Mouse (Mus musculus) MEL (cell line): Measurements from ENCODE around the gene Sox6. TPM values are rescaled to one million over a fixed set of nuclear protein-coding genes. Genes with fewer than 3 reads are reported as not detected.
A peak's percentile ranks its signal among the peaks of the same experiment; 100 is the strongest.

Source experiments
- DNase-seq: peaks from one replicate; pipeline ENCODE4 v3.0.0; 2011; ENCODE audit warnings: low read depth, low spot score
- H3K27ac ChIP-seq: 2 replicates; pipeline ENCODE4 v1.5.1; 2012; ENCODE audit warnings: low read depth, mild to moderate bottlenecking, control low read depth, low read length, moderate library complexity; ENCODE audit not compliant: control insufficient read depth
- H3K27me3 ChIP-seq, 2 experiments: fragments of 150-350 bp in 1 of 2; sonication (generic) in 1 of 2; 2 replicates each; pipeline ENCODE4 v1.6.1; 2012; ENCODE audit warnings: low read length in 2 of 2, mild to moderate bottlenecking in 2 of 2, improper control_type of control experiment in 1 of 2, moderate library complexity in 1 of 2; ENCODE audit not compliant: insufficient read depth in 2 of 2, control insufficient read depth in 1 of 2
- H3K36me3 ChIP-seq, 2 experiments: 2 replicates each; pipeline ENCODE4 v1.6.1; 2012 to 2014; ENCODE audit warnings: low read length in 2 of 2, improper control_type of control experiment in 1 of 2, inconsistent platforms in 1 of 2, mild to moderate bottlenecking in 1 of 2; ENCODE audit not compliant: insufficient read depth in 2 of 2, control insufficient read depth in 1 of 2
- H3K4me1 ChIP-seq, 2 experiments: fragments of 150-350 bp in 1 of 2; sonication (generic) in 1 of 2; 2 replicates each; pipeline ENCODE4 v1.6.1; 2012; ENCODE audit warnings: low read length in 2 of 2, improper control_type of control experiment in 1 of 2, mild to moderate bottlenecking in 1 of 2; ENCODE audit not compliant: insufficient read depth in 2 of 2, control insufficient read depth in 1 of 2
- H3K4me3 ChIP-seq, 2 experiments: fragments of 150-350 bp in 1 of 2; sonication (generic) in 1 of 2; 2 replicates each; pipeline ENCODE4 v1.5.1; 2012; ENCODE audit warnings: low read depth in 2 of 2, low read length in 2 of 2, mild to moderate bottlenecking in 2 of 2, moderate library complexity in 2 of 2, control low read depth in 1 of 2, improper control_type of control experiment in 1 of 2; ENCODE audit not compliant: control insufficient read depth in 1 of 2, insufficient read depth in 1 of 2
- H3K79me2 ChIP-seq: 2 replicates; pipeline ENCODE4 v1.6.1; 2012; ENCODE audit warnings: mild to moderate bottlenecking, low read length, moderate library complexity; ENCODE audit not compliant: control insufficient read depth, poor library complexity, insufficient read depth
- H3K9ac ChIP-seq: 2 replicates; pipeline ENCODE4 v1.6.1; 2012; ENCODE audit warnings: low read depth, mild to moderate bottlenecking, control low read depth, low read length, moderate library complexity; ENCODE audit not compliant: control insufficient read depth, poor library complexity, severe bottlenecking
- H3K9me3 ChIP-seq: fragments of 150-350 bp; sonication (generic); replicated peaks from 2 replicates; pipeline ENCODE4 v1.6.1; 2012; ENCODE audit warnings: mild to moderate bottlenecking, low read length, improper control_type of control experiment, moderate library complexity; ENCODE audit not compliant: insufficient read depth
- CHD1 ChIP-seq: IDR thresholded peaks from 2 replicates; pipeline ENCODE4 v1.6.1; 2012; ENCODE audit warnings: low read depth, mild to moderate bottlenecking, inconsistent platforms, low read length, improper control_type of control experiment
- CTCF ChIP-seq, 3 experiments: IDR thresholded peaks in 2 of 3; conservative IDR thresholded peaks in 1 of 3; 2 replicates each; pipeline ENCODE4 v1.5.1; 2011 to 2012; ENCODE audit warnings: low read length in 3 of 3, low read depth in 2 of 3, mild to moderate bottlenecking in 2 of 3, improper control_type of control experiment in 1 of 3, inconsistent platforms in 1 of 3, mixed read lengths in 1 of 3, moderate library complexity in 1 of 3; ENCODE audit not compliant: control insufficient read depth in 1 of 3, insufficient read depth in 1 of 3, poor library complexity in 1 of 3, severe bottlenecking in 1 of 3
- E2F4 ChIP-seq: IDR thresholded peaks from 2 replicates; pipeline ENCODE4 v1.6.1; 2011; ENCODE audit warnings: low read depth, low read length, improper control_type of control experiment, borderline replicate concordance
- EP300 ChIP-seq, 2 experiments: IDR thresholded peaks; 2 replicates each; pipeline ENCODE4 v1.6.1; 2011; ENCODE audit warnings: improper control_type of control experiment in 2 of 2, low read length in 2 of 2, low read depth in 1 of 2, mild to moderate bottlenecking in 1 of 2
- ETS1 ChIP-seq: IDR thresholded peaks from 2 replicates; pipeline ENCODE4 v1.6.1; 2012; ENCODE audit warnings: low read depth, mild to moderate bottlenecking, inconsistent platforms, low read length, improper control_type of control experiment, moderate library complexity
- GATA1 ChIP-seq: IDR thresholded peaks from 2 replicates; pipeline ENCODE4 v1.6.1; 2011; ENCODE audit warnings: low read depth, low read length, improper control_type of control experiment
- KAT2A ChIP-seq: conservative IDR thresholded peaks from 2 replicates; pipeline ENCODE4 v1.6.1; 2012; ENCODE audit warnings: low read depth, low read length, improper control_type of control experiment, inconsistent platforms
- MAFK ChIP-seq: IDR thresholded peaks from 2 replicates; pipeline ENCODE4 v1.6.1; 2011; ENCODE audit warnings: low read depth, mild to moderate bottlenecking, low read length, improper control_type of control experiment, borderline replicate concordance
- MAZ ChIP-seq: IDR thresholded peaks from 2 replicates; pipeline ENCODE4 v1.6.1; 2012; ENCODE audit warnings: low read depth, mild to moderate bottlenecking, inconsistent platforms, low read length, improper control_type of control experiment
- MEF2A ChIP-seq: IDR thresholded peaks from 2 replicates; pipeline ENCODE4 v1.6.1; 2014; ENCODE audit warnings: low read depth, mild to moderate bottlenecking, inconsistent platforms, low read length, improper control_type of control experiment; ENCODE audit not compliant: poor library complexity, insufficient replicate concordance, severe bottlenecking; ENCODE audit errors: extremely low read depth
- MXI1 ChIP-seq: IDR thresholded peaks from 2 replicates; pipeline ENCODE4 v1.6.1; 2011; ENCODE audit warnings: mild to moderate bottlenecking, low read depth, low read length, improper control_type of control experiment
- MYC ChIP-seq: IDR thresholded peaks from 2 replicates; pipeline ENCODE4 v1.6.1; 2011; ENCODE audit warnings: low read depth, mild to moderate bottlenecking, low read length, improper control_type of control experiment, moderate library complexity
- NRF1 ChIP-seq: IDR thresholded peaks from 2 replicates; pipeline ENCODE4 v1.6.1; 2014; ENCODE audit warnings: low read depth, mild to moderate bottlenecking, inconsistent platforms, low read length, improper control_type of control experiment, moderate library complexity; ENCODE audit not compliant: poor library complexity, insufficient read depth, severe bottlenecking
- POLR2A ChIP-seq, 2 experiments: IDR thresholded peaks; 2 replicates each; pipeline ENCODE4 v1.6.1; 2011 to 2012; ENCODE audit warnings: low read length in 2 of 2, mild to moderate bottlenecking in 2 of 2, control low read depth in 1 of 2, improper control_type of control experiment in 1 of 2, low read depth in 1 of 2, moderate library complexity in 1 of 2; ENCODE audit not compliant: control insufficient read depth in 1 of 2, insufficient read depth in 1 of 2, poor library complexity in 1 of 2
- POLR2AphosphoS2 ChIP-seq: IDR thresholded peaks from 2 replicates; pipeline ENCODE4 v1.6.1; 2011; ENCODE audit warnings: low read length, improper control_type of control experiment
- SIN3A ChIP-seq: IDR thresholded peaks from 2 replicates; pipeline ENCODE4 v1.6.1; 2012; ENCODE audit warnings: low read length, improper control_type of control experiment, inconsistent platforms
- TAL1 ChIP-seq: IDR thresholded peaks from 2 replicates; pipeline ENCODE4 v1.6.1; 2012; ENCODE audit warnings: mild to moderate bottlenecking, inconsistent platforms, low read length, moderate library complexity, mixed read lengths
- TBP ChIP-seq: IDR thresholded peaks from 2 replicates; pipeline ENCODE4 v1.8.0; 2011; ENCODE audit warnings: low read depth, low read length, improper control_type of control experiment
- UBTF ChIP-seq: IDR thresholded peaks from 2 replicates; pipeline ENCODE4 v1.6.1; 2012; ENCODE audit warnings: low read depth, mild to moderate bottlenecking, inconsistent platforms, low read length, improper control_type of control experiment, moderate library complexity, borderline replicate concordance; ENCODE audit not compliant: insufficient read depth
- ZKSCAN1 ChIP-seq: IDR thresholded peaks from 2 replicates; pipeline ENCODE4 v1.6.1; 2012; ENCODE audit warnings: low read depth, mild to moderate bottlenecking, inconsistent platforms, low read length, improper control_type of control experiment, moderate library complexity
- ZMIZ1 ChIP-seq: IDR thresholded peaks from 2 replicates; pipeline ENCODE4 v1.6.1; 2012; ENCODE audit warnings: low read depth, mild to moderate bottlenecking, inconsistent platforms, low read length, improper control_type of control experiment, moderate library complexity
- ZNF384 ChIP-seq: IDR thresholded peaks from 2 replicates; pipeline ENCODE4 v1.6.1; 2012; ENCODE audit warnings: low read depth, mild to moderate bottlenecking, inconsistent platforms, low read length, improper control_type of control experiment
- polyA plus RNA-seq, 2 experiments: library from polyadenylated mRNA; stranded (reverse) in 1 of 2; unstranded in 1 of 2; fragments of >175 nt in 1 of 2; fragments of >200 nt in 1 of 2; gene quantifications; 2 replicates each; pipeline versions ENCODE4 v1.2.1 to v1.2.4; 2012; ENCODE audit warnings: low replicate concordance in 2 of 2, low read depth in 1 of 2; ENCODE audit not compliant: insufficient read length in 2 of 2, insufficient read depth in 1 of 2, missing spikeins in 1 of 2
- total RNA-seq: library from RNA; depleted of rRNA; stranded (reverse); fragments of 300-350 nt; gene quantifications from 2 replicates; pipeline ENCODE4 v1.2.3, GENCODE M21; 2012

Gene Sox6
- total and polyA plus RNA-seq, 3 experiments: 2.6 to 4.6 TPM; not detected in 1

- TF ChIP-seq TAL1 (no peak), MYC (no peak), POLR2A (IDR thresholded peaks at IDR 0.05; ENCODE audit: control insufficient read depth in 1 of 2, insufficient read depth in 1 of 2, low read depth in 1 of 2, low read length in 2 of 2, poor library complexity in 1 of 2) (no peak), ZNF384 (no peak), MXI1 (0 out of 2 replicates have a peak, but pooled peaks have one; percentile 24), GATA1 (no peak), POLR2AphosphoS2 (no peak), NRF1 (no peak), ZKSCAN1 (no peak), EP300 (IDR thresholded peaks at IDR 0.05; ENCODE audit: low read depth in 1 of 2, low read length in 2 of 2) (no peak)
Observed at GRCm38 (mm10) chr7:116039538-116040466, 1.2 kb upstream of the Sox6 start (continued).

- H3K9me3 ChIP-seq: no peaks in the 10 kb centered on the region
- no peak for TF ChIP-seq MEF2A
- no peak for TF ChIP-seq CTCF (IDR thresholded peaks at IDR 0.05 in 2 of 3, conservative IDR thresholded peaks at IDR 0.05 in 1 of 3; ENCODE audit: control insufficient read depth in 1 of 3, insufficient read depth in 1 of 3, low read depth in 2 of 3, low read length in 3 of 3, poor library complexity in 1 of 3, severe bottlenecking in 1 of 3)
- TF ChIP-seq ZKSCAN1: no peak
- no peak for TF ChIP-seq CHD1
- no peak for TF ChIP-seq TAL1
- no peak for TF ChIP-seq POLR2AphosphoS2
- no peak for TF ChIP-seq SIN3A
- TF ChIP-seq MAFK: no peak
- no peak for TF ChIP-seq E2F4
- no peak for TF ChIP-seq GATA1
- no peak for TF ChIP-seq TBP
- TF ChIP-seq ZMIZ1: no peak
- TF ChIP-seq MAZ: no peak
- TF ChIP-seq KAT2A: no peak
- no peak for TF ChIP-seq ETS1
- no peak for TF ChIP-seq UBTF
- H3K27ac ChIP-seq: no peak within 1 kb of the TSS
- peaks cover 0 to 10% of the 10 kb centered on the region in 2 experiments for H3K27me3 ChIP-seq
- peak within 1 kb of the TSS; percentile 64 to 71 for H3K4me3 ChIP-seq
- H3K36me3 ChIP-seq: no peaks in the 10 kb centered on the region
- DNase-seq: peak; percentile 5
- H3K9ac ChIP-seq: peak within 1 kb of the TSS; percentile 37
- no peaks in the 10 kb centered on the region for H3K4me1 ChIP-seq
- no peaks in the 10 kb centered on the region for H3K79me2 ChIP-seq
Observed at GRCm38 (mm10) chr7:116039196-116039537, 571 bp upstream of the Sox6 start, which contains the start of gene 1110004F10Rik. Gene 1110004F10Rik (plus strand): TSS chr7:116039397.
